Comparison of ENCODE assay signal across 8 mouse cellular contexts in the genomic region with DNA sequence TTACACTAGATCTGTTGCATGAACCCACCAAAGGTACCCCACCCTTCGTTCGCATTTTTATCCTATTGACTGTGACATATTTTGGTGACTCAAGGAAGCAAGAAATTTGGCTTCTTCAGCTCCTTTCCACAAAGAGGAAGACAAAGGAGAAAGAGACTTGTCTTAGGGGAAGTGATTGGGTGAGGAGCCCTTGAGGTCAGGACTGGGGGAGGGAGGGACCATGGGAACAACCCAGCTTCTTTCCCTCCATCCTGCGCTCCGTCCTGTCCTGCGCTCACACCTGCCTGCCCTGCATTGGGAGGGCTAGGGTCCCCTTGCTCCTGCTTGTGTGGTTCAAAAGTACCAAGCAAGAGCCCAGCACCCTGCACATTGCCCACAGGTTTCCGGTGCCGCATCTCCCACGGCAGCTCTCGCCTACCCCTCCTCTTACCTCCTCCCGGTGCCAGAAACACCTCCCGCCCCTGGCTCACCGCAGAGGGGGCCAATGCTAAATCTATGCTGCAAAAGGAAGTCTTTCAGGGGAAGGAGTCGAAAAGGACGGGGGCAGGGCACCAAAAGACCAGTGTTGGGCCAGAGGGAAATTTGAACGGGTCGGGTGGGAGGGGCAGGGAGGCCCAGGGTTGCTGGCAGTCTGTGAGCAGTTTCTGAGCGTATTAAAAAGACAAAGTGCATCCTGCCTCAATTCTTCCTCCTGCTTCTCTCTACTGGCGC. TPM values are rescaled to one million over a fixed set of nuclear protein-coding genes. Genes with fewer than 3 reads are reported as not detected.
DNase-seq lines count a peak whose midpoint lies in the region; ATAC-seq and TF ChIP-seq lines count a peak whose summit lies in the region.

No protein-coding gene starts in this region.

- ATAC-seq in kidney, embryonic 14.5 days (ENCODE audit: low FRiP score, low TSS enrichment), result no peak
- ATAC-seq in midbrain, embryonic 14.5 days (ENCODE audit: low FRiP score, low TSS enrichment), result no peak

- no peak for DNase-seq in kidney, postnatal 10 days
- peak; percentile 89 for DNase-seq in induced T-regulatory cell, adult 2 months (ENCODE audit: low read depth)
- DNase-seq in midbrain, embryonic 14.5 days, result peak; percentile 8
- DNase-seq in thymus, postnatal 36 days, result peak; percentile 87 to 92
- no peak for DNase-seq in urinary bladder, postnatal 14 days (ENCODE audit: low spot score)
- DNase-seq in left cerebral cortex, adult 8-10 months (ENCODE audit: low spot score in 2 of 2), result no peak

- H3K4me3 ChIP-seq in kidney, embryonic 14.5 days (ENCODE audit: low read length), result peak overlapping the region; percentile 22
- H3K4me3 ChIP-seq in cortical plate, adult 2 months (ENCODE audit: insufficient read depth, low read length), result peak overlapping the region; percentile 18
- H3K4me3 ChIP-seq in midbrain, embryonic 14.5 days (replicated peaks; ENCODE audit: low read depth, low read length), result peak overlapping the region; percentile 30

- no peaks in the 10 kb centered on the region for H3K36me3 ChIP-seq in kidney, embryonic 14.5 days (ENCODE audit: control insufficient read depth, insufficient read depth, low read length)
- H3K36me3 ChIP-seq in midbrain, embryonic 14.5 days (ENCODE audit: control insufficient read depth, insufficient read depth, low read length), result no peaks in the 10 kb centered on the region

- WGBS in kidney, embryonic 14.5 days, result 15% methylated on average over 18 of the region's 18 CpGs
- WGBS in midbrain, embryonic 14.5 days, result 12% methylated on average over 18 of the region's 18 CpGs

- TF ChIP-seq POLR2A in cortical plate, adult 2 months (IDR thresholded peaks at IDR 0.05; ENCODE audit: extremely low read depth, insufficient read depth, low read length), result no peak

- peak overlapping the region; percentile 55 for H3K4me2 ChIP-seq in kidney, embryonic 14.5 days (replicated peaks; ENCODE audit: low read depth, low read length)
- peak overlapping the region; percentile 60 for H3K4me2 ChIP-seq in midbrain, embryonic 14.5 days (ENCODE audit: low read length)

- no peaks in the 10 kb centered on the region for H3K27me3 ChIP-seq in kidney, embryonic 14.5 days (ENCODE audit: control insufficient read depth, insufficient read depth, low read length)
- no peaks in the 10 kb centered on the region for H3K27me3 ChIP-seq in midbrain, embryonic 14.5 days (ENCODE audit: control insufficient read depth, insufficient read depth, low read length)

- TF ChIP-seq CTCF in cortical plate, adult 2 months (IDR thresholded peaks at IDR 0.05; ENCODE audit: extremely low read depth, insufficient read depth, low read length), result no peak

- H3K27ac ChIP-seq in kidney, embryonic 14.5 days (ENCODE audit: low read depth, low read length), result no peak overlapping the region
- H3K27ac ChIP-seq in cortical plate, adult 2 months (ENCODE audit: insufficient read depth, low read length), result no peak overlapping the region
- H3K27ac ChIP-seq in midbrain, embryonic 14.5 days (replicated peaks; ENCODE audit: low read depth, low read length), result no peak overlapping the region

- peak overlapping the region; percentile 48 for H3K9ac ChIP-seq in kidney, embryonic 14.5 days (ENCODE audit: low read depth, low read length)
- H3K9ac ChIP-seq in midbrain, embryonic 14.5 days (replicated peaks; ENCODE audit: low read length), result peak overlapping the region; percentile 48

- peaks cover 4% of the 10 kb centered on the region; the same call in 1 of the 2 replicates for H3K4me1 ChIP-seq in kidney, embryonic 14.5 days (ENCODE audit: control insufficient read depth, insufficient read depth, low read length)
- H3K4me1 ChIP-seq in cortical plate, adult 2 months (ENCODE audit: control insufficient read depth, insufficient read depth, low read length), result peaks cover 2% of the 10 kb centered on the region; the same call in 1 of the 2 replicates
- H3K4me1 ChIP-seq in midbrain, embryonic 14.5 days (ENCODE audit: control insufficient read depth, insufficient read depth, low read length), result no peaks in the 10 kb centered on the region

- no peaks in the 10 kb centered on the region for H3K9me3 ChIP-seq in kidney, embryonic 14.5 days (ENCODE audit: control insufficient read depth, low read length)
- no peaks in the 10 kb centered on the region for H3K9me3 ChIP-seq in midbrain, embryonic 14.5 days (ENCODE audit: control insufficient read depth, low read length)

RNA-seq across cellular contexts. Expression of a gene that starts 6.6 kb away (rescaled TPM):
- 28.8 and 36.5 TPM in 2 replicates for polyA plus RNA-seq in kidney, embryonic 14.5 days (2014; fragmentation: Nextera tagmentation; extraction: Ambion mirVana)
- 34.5 and 35.1 TPM in 2 replicates for polyA plus RNA-seq in cortical plate, adult 2 months (2012; rRNA removed)
- polyA plus RNA-seq in midbrain, embryonic 14.5 days (2014; fragmentation: Nextera tagmentation; extraction: Ambion mirVana), result 37.4 and 41.2 TPM in 2 replicates
- total RNA-seq in left cerebral cortex, adult 8-10 months (2022), result 10 to 100 TPM; 26.6 to 32.7 (median 29.5) TPM

RNA-seq across cellular contexts. Expression of a gene that starts 7.9 kb away (rescaled TPM):
- 1.1 and 1.3 TPM in 2 replicates for polyA plus RNA-seq in kidney, embryonic 14.5 days (2014; fragmentation: Nextera tagmentation; extraction: Ambion mirVana)
- polyA plus RNA-seq in cortical plate, adult 2 months (2012; rRNA removed), result 6.1 and 7.3 TPM in 2 replicates
- 0.49 and 0.91 TPM in 2 replicates for polyA plus RNA-seq in midbrain, embryonic 14.5 days (2014; fragmentation: Nextera tagmentation; extraction: Ambion mirVana)
- 10 to 100 TPM in 2 of 4 experiments, 1 to 10 TPM in 2; 3.8 to 20.4 (median 8.9) TPM for total RNA-seq in left cerebral cortex, adult 8-10 months (2022)

RNA-seq across cellular contexts. Expression of a gene that starts 59.3 kb away (rescaled TPM):
- polyA plus RNA-seq in kidney, embryonic 14.5 days (2014; fragmentation: Nextera tagmentation; extraction: Ambion mirVana), result 104 and 144 TPM in 2 replicates
- polyA plus RNA-seq in cortical plate, adult 2 months (2012; rRNA removed), result 111 and 113 TPM in 2 replicates
- 52.1 and 71.8 TPM in 2 replicates for polyA plus RNA-seq in midbrain, embryonic 14.5 days (2014; fragmentation: Nextera tagmentation; extraction: Ambion mirVana)
- total RNA-seq in left cerebral cortex, adult 8-10 months (2022), result 10 to 100 TPM; 80.9 to 92.5 (median 89.4) TPM

Comparison
In these comparisons a context has a peak if more than half of its experiments do, and no peak if none do; other contexts are left out.
1. DNase-seq: peak in induced T-regulatory cell, adult 2 months (single experiment), midbrain, embryonic 14.5 days (single experiment) and thymus, postnatal 36 days (2 of 2); none in kidney, postnatal 10 days (single experiment), urinary bladder, postnatal 14 days (single experiment) and left cerebral cortex, adult 8-10 months (0 of 2).
2. Peak in every context shown above with its lines, with median percentiles within 50 percentile points of each other: H3K4me3 ChIP-seq.